ENCODE assay signal across 13 mouse cellular contexts in genomic region chr12:12405491-12406110, GRCm38 (mm10).
DNase-seq lines count a peak whose midpoint lies in the region; ATAC-seq and TF ChIP-seq lines count a peak whose summit lies in the region.
"Had no signal": no experiment of that assay in that cellular context is flagged by ENCODE, and none has a peak within 500 bp of the region (broad histone marks: within the 10 kb centered on the region; RNA-seq: fewer than 3 reads in every experiment).

No protein-coding gene starts in this region.

- no peak for ATAC-seq in heart, embryonic 13.5 days (ENCODE audit: extremely low read depth, insufficient number of reproducible peaks, low FRiP score, low TSS enrichment)
- no peak for ATAC-seq in embryonic facial prominence, embryonic 13.5 days (ENCODE audit: insufficient number of reproducible peaks, insufficient read depth, low FRiP score, low TSS enrichment, low read depth)
- ATAC-seq: midbrain, embryonic 13.5 days had no signal

- H3K4me2 ChIP-seq in heart, embryonic 13.5 days = peak overlapping the region; percentile 43
- H3K4me2 ChIP-seq in embryonic facial prominence, embryonic 13.5 days = peak overlapping the region; percentile 10; the same call in 1 of the 2 replicates
- H3K4me2 ChIP-seq: liver, embryonic 13.5 days; midbrain, embryonic 13.5 days; neural tube, embryonic 12.5 days had no signal

- no peak for TF ChIP-seq POLR2A in liver, adult 2 months (IDR thresholded peaks at IDR 0.05; ENCODE audit: extremely low read depth, insufficient read depth, low read length)
- no peak for TF ChIP-seq POLR2A in brain, embryonic 14.5 days (IDR thresholded peaks at IDR 0.05; ENCODE audit: borderline replicate concordance, extremely low read depth, insufficient read depth, insufficient read length, poor library complexity, severe bottlenecking)

- H3K9me3 ChIP-seq in heart, embryonic 13.5 days = no peaks in the 10 kb centered on the region
- no peaks in the 10 kb centered on the region for H3K9me3 ChIP-seq in embryonic facial prominence, embryonic 13.5 days
- H3K9me3 ChIP-seq: liver, embryonic 13.5 days; midbrain, embryonic 13.5 days; neural tube, embryonic 12.5 days had no signal

- peaks cover 38% of the 10 kb centered on the region for H3K4me1 ChIP-seq in heart, embryonic 13.5 days
- peaks cover 5% of the 10 kb centered on the region for H3K4me1 ChIP-seq in liver, adult 2 months (ENCODE audit: control insufficient read depth, insufficient read depth, low read length)
- peaks cover 34% of the 10 kb centered on the region for H3K4me1 ChIP-seq in embryonic facial prominence, embryonic 13.5 days
- H3K4me1 ChIP-seq: liver, embryonic 13.5 days; midbrain, embryonic 13.5 days; neural tube, embryonic 12.5 days had no signal

- no peaks in the 10 kb centered on the region for H3K79me2 ChIP-seq in liver, adult 2 months (ENCODE audit: control insufficient read depth, insufficient read depth, low read length)

- TF ChIP-seq CTCF in liver, adult 2 months (IDR thresholded peaks at IDR 0.05; ENCODE audit: low read depth, low read length) = no peak
- no peak for TF ChIP-seq CTCF in brain, embryonic 14.5 days (IDR thresholded peaks at IDR 0.05; ENCODE audit: borderline replicate concordance, extremely low read depth, insufficient read depth, insufficient read length)

- no peak overlapping the region for H3K9ac ChIP-seq in heart, embryonic 13.5 days
- H3K9ac ChIP-seq in liver, adult 2 months (ENCODE audit: low read depth, low read length) = no peak overlapping the region
- no peak overlapping the region for H3K9ac ChIP-seq in embryonic facial prominence, embryonic 13.5 days
- H3K9ac ChIP-seq: liver, embryonic 13.5 days; midbrain, embryonic 13.5 days; neural tube, embryonic 12.5 days had no signal

- DNase-seq in heart, postnatal 4 days = no peak
- peak; percentile 70 for DNase-seq in liver, adult 2 months (ENCODE audit: extremely low read depth, low read depth, low spot score)
- DNase-seq in liver = no peak
- peak; percentile 42 for DNase-seq in brain, embryonic 14.5 days (ENCODE audit: low read depth)
- DNase-seq in cerebellum, adult 11-12 months = no peak
- DNase-seq in MN1 (ENCODE audit: low spot score) = no peak
- DNase-seq: cerebellum, postnatal 14 days; liver, embryonic 13.5 days; right cerebral cortex, postnatal 25 days had no signal

- 51% methylated on average over 10 of the region's 10 CpGs for WGBS in heart, embryonic 13.5 days
- WGBS in liver, adult 2 months = 39% methylated on average over 10 of the region's 10 CpGs
- 36% methylated on average over 10 of the region's 10 CpGs for WGBS in embryonic facial prominence, embryonic 13.5 days

- no peak overlapping the region for H3K4me3 ChIP-seq in heart, embryonic 13.5 days
- no peak overlapping the region for H3K4me3 ChIP-seq in liver, adult 2 months (ENCODE audit: insufficient read depth, low read depth, low read length)
- no peak overlapping the region for H3K4me3 ChIP-seq in embryonic facial prominence, embryonic 13.5 days
- H3K4me3 ChIP-seq: liver, embryonic 13.5 days; midbrain, embryonic 13.5 days; neural tube, embryonic 12.5 days had no signal

- H3K36me3 ChIP-seq in heart, embryonic 13.5 days = no peaks in the 10 kb centered on the region
- no peaks in the 10 kb centered on the region for H3K36me3 ChIP-seq in liver, adult 2 months (ENCODE audit: control insufficient read depth, insufficient read depth, low read length)
- no peaks in the 10 kb centered on the region for H3K36me3 ChIP-seq in embryonic facial prominence, embryonic 13.5 days
- H3K36me3 ChIP-seq: liver, embryonic 13.5 days; midbrain, embryonic 13.5 days; neural tube, embryonic 12.5 days had no signal

- no peaks in the 10 kb centered on the region for H3K27me3 ChIP-seq in heart, embryonic 13.5 days (replicated peaks)
- no peaks in the 10 kb centered on the region for H3K27me3 ChIP-seq in liver, adult 2 months (ENCODE audit: control insufficient read depth, insufficient read depth, low read length)
- no peaks in the 10 kb centered on the region for H3K27me3 ChIP-seq in embryonic facial prominence, embryonic 13.5 days
- H3K27me3 ChIP-seq: liver, embryonic 13.5 days; midbrain, embryonic 13.5 days; neural tube, embryonic 12.5 days had no signal

- peak overlapping the region; percentile 56 for H3K27ac ChIP-seq in heart, embryonic 13.5 days (replicated peaks)
- H3K27ac ChIP-seq in liver, adult 2 months (replicated peaks; ENCODE audit: insufficient read depth, low read depth, low read length) = no peak overlapping the region
- no peak overlapping the region for H3K27ac ChIP-seq in embryonic facial prominence, embryonic 13.5 days
- H3K27ac ChIP-seq: liver, embryonic 13.5 days; midbrain, embryonic 13.5 days; neural tube, embryonic 12.5 days had no signal

Comparison
In these comparisons a context has a peak if more than half of its experiments do, and no peak if none do; other contexts are left out.
1. DNase-seq: peak in liver, adult 2 months (single experiment) and brain, embryonic 14.5 days (single experiment); none in heart, postnatal 4 days (single experiment), liver (single experiment), cerebellum, adult 11-12 months (single experiment) and MN1 (single experiment).